Mouse (Mus musculus) hindbrain, embryonic 13.5 days (tissue): ENCODE data around the gene Lrmda. TPM values are rescaled to one million over a fixed set of nuclear protein-coding genes. Genes with fewer than 3 reads are reported as not detected.

Experiments
- ATAC-seq: fragments of 200-750 bp; cut with Nextera tagmentation; 2 replicates; pipeline ENCODE4 v1.8.0; 2017; ENCODE audit warnings: moderate TSS enrichment; ENCODE audit not compliant: low FRiP score
- H3K27ac ChIP-seq: fragments of 300-500 bp; sonication (generic); 2 replicates; pipeline ENCODE4 v1.5.1; 2015; ENCODE audit warnings: inconsistent platforms, mild to moderate bottlenecking, moderate library complexity
- H3K27me3 ChIP-seq: fragments of 300-500 bp; sonication (generic); 2 replicates; pipeline ENCODE4 v1.6.1; 2015; ENCODE audit warnings: mild to moderate bottlenecking, inconsistent platforms
- H3K36me3 ChIP-seq: fragments of 300-500 bp; sonication (generic); 2 replicates; pipeline ENCODE4 v1.6.1; 2015; ENCODE audit warnings: mild to moderate bottlenecking, inconsistent platforms
- H3K4me1 ChIP-seq: fragments of 300-500 bp; sonication (generic); replicated peaks from 2 replicates; pipeline ENCODE4 v1.6.1; 2015; ENCODE audit warnings: inconsistent platforms
- H3K4me2 ChIP-seq: fragments of 300-500 bp; sonication (generic); 2 replicates; pipeline ENCODE4 v1.6.1; 2015; ENCODE audit warnings: inconsistent platforms, mild to moderate bottlenecking, moderate library complexity
- H3K4me3 ChIP-seq: fragments of 300-500 bp; sonication (generic); 2 replicates; pipeline ENCODE4 v1.5.1; 2015; ENCODE audit warnings: mild to moderate bottlenecking, inconsistent platforms
- H3K9ac ChIP-seq: fragments of 300-500 bp; sonication (generic); 2 replicates; pipeline ENCODE4 v1.6.1; 2015; ENCODE audit warnings: mild to moderate bottlenecking, inconsistent platforms
- H3K9me3 ChIP-seq: fragments of 300-500 bp; sonication (generic); 2 replicates; pipeline ENCODE4 v1.6.1; 2016; ENCODE audit warnings: inconsistent platforms
- WGBS: fragments of 180-500 bp; shearing (Covaris S2); methylation state at CpG from one replicate; pipeline ENCODE4 v1.1.7; 2015; 5-methylcytosine and 5-hydroxymethylcytosine counted together
- microRNA-seq: library from miRNA; unstranded; fragments of <30 nt; microRNA quantifications from one replicate; pipeline ENCODE4, GENCODE M21; 2016
- polyA plus RNA-seq: library from polyadenylated mRNA; unstranded; fragments of >200 nt; fragmentation: Nextera tagmentation; extraction: Ambion mirVana; gene quantifications from 2 replicates; pipeline ENCODE4 v1.2.1, GENCODE M21; 2015

Gene Lrmda
- polyA plus RNA-seq, 1 experiment from 2014 or later: 0.16 TPM

DNA sequence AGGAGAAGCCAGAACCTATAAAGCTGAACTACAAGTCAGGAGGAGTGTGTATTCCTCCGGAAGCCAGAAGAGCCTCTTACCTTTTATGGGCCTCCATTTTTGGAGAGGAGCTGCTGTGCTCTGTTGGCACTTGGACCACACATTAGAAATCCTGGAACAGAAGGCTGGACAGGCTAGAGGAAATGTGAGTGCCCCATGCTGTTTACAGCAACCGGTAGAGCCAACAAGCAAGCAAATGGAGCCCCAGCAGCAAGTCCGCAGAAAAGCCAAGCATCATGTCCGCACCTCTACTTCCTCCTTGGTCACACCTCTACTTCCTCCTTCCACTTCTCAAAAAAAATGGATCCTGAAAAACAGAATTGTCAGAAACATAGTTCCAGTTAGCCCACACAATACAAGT is 1073.8 kb downstream of the Lrmda start:
- Histone ChIP-seq H3K4me3 (no peak overlapping the region), H3K27ac (no peak overlapping the region), H3K27me3 (no peaks in the 10 kb centered on the region), H3K36me3 (no peaks in the 10 kb centered on the region), H3K4me2 (no peak overlapping the region), H3K9ac (no peak overlapping the region), H3K9me3 (no peaks in the 10 kb centered on the region), H3K4me1 (peaks cover 28% of the 10 kb centered on the region)
- 91% methylated on average over 4 of the region's 4 CpGs for WGBS
- ATAC-seq: no peak

DNA sequence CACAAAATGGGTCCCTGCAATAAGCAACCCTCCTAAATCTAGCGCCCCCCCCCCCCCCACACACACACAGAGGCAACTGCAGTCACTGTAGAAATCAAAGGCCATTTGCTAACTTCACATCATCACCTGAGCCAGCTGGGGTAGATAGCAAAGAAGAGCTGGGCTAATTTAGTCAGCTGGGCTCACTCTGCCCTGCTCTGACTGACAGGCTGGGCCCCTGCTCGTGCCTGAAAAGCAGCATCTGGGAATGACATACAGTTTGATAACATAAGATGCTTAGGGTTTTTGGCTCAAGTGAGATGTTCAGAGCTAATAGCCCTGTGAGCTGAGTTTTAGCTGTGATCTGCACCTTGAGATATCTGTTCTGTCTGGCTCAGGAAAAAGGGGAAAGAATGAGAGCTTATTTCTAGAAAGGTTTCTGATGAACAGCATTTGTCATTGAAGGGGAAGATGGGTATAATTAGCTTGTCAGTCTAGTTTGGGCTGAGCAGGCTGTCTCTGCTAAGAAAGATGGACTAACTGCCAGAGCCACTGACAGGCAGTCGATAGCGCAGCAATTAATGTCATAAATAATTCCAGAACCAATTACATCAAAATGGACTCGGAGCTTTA is 1075.1 kb downstream of the Lrmda start:
- Histone ChIP-seq H3K9ac (no peak overlapping the region), H3K27me3 (no peaks in the 10 kb centered on the region), H3K4me2 (no peak overlapping the region), H3K4me1 (peaks cover 28% of the 10 kb centered on the region), H3K4me3 (no peak overlapping the region), H3K9me3 (no peaks in the 10 kb centered on the region), H3K27ac (peak overlapping the region; percentile 25; the same call in 1 of the 2 replicates), H3K36me3 (no peaks in the 10 kb centered on the region)
- ATAC-seq: no peak
- WGBS: 50% methylated on average over 5 of the region's 5 CpGs

DNA sequence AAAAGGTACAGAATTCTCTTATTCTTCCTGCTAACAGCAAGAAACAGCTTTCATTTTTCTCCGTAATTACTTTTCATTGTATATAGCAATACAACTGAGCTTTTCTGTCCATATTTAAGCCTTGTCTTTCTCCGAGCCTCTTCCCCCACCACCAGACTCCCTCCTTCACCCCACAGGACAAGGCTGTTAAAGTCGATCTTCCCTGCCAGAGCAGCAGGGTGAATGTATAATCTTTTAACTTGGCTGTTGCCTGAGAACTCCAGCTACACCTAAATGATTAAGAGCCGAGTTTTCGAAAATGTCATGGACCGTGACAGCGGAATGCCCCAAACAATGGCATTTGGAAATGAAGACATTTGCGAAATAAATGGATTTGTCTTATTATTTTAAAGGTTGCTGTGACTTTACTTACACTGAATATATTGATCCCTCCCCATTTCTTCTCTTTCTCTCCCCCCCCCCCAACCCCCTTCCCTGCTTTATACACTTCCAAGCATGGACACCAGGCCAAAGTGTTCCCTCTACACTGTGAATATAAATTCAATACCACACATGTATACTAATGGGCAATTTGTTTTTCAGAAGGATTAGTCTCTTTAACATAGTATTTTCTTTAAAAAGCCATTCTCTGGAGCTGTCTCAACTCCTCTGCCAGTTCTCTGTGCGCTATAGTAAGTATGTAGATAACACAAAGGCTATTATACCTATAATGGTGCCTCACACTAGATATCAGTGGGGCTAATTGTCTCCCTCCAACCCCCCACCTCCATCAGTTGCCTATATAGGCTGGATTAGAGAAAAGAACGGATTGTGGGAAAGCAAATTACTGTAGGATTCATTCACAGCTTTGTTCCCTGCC is 1075.9 kb downstream of the Lrmda start:
- peak overlapping the region; percentile 39; the same call in 1 of the 2 replicates for H3K9ac ChIP-seq

DNA sequence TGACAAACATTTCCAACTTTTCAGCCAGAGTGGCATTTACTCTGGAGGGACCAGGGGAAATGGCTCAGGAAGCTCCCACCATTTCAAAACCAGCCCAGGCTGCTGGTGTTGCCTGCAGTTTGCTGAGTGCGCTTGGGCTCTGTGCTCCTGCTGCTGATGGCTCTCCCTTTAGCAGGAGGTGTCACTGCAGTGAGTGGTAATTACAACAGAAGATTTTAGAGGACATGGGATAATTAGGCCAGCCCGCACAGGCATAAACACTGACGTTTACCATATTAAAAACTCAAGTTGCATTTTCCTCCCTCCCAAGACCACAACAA is 1076.5 kb downstream of the Lrmda start:
- peak overlapping the region; percentile 39; the same call in 1 of the 2 replicates for H3K9ac ChIP-seq
- 44% methylated on average over 3 of the region's 3 CpGs for WGBS
- no peak for ATAC-seq
- H3K4me2 ChIP-seq: no peak overlapping the region
- peak overlapping the region; percentile 67 for H3K27ac ChIP-seq
- H3K27me3 ChIP-seq: no peaks in the 10 kb centered on the region
- H3K9me3 ChIP-seq: no peaks in the 10 kb centered on the region
- peaks cover 28% of the 10 kb centered on the region for H3K4me1 ChIP-seq
- no peak overlapping the region for H3K4me3 ChIP-seq
- no peaks in the 10 kb centered on the region for H3K36me3 ChIP-seq

More for the DNA sequence above, 1075.9 kb downstream of the Lrmda start:
- H3K27ac ChIP-seq: peak overlapping the region; percentile 67
- H3K36me3 ChIP-seq: no peaks in the 10 kb centered on the region
- no peaks in the 10 kb centered on the region for H3K9me3 ChIP-seq
- peaks cover 28% of the 10 kb centered on the region for H3K4me1 ChIP-seq
- no peak overlapping the region for H3K4me3 ChIP-seq
- ATAC-seq: no peak
- 48% methylated on average over 10 of the region's 10 CpGs for WGBS
- no peak overlapping the region for H3K4me2 ChIP-seq
- no peaks in the 10 kb centered on the region for H3K27me3 ChIP-seq

DNA sequence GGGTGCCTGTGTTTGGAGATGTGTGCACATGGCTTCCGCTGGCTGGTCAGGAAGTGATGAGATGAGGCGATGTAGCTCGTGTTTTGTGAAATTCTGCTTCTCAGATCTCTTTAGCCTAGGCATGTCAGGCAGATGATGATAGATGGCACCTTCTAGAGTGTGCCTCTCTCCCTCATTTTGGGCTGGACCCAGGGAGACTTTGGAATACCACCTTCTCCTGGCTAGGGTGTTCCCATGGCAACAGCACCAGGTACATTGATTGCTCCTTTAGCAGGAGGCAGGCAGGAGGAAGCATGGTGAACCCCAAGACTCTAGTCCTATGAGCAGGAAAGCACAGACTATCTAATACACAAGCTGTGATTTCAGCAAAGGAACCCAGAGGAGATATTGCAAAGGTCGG is 1076.9 kb downstream of the Lrmda start:
- Histone ChIP-seq H3K9ac (no peak overlapping the region), H3K36me3 (no peaks in the 10 kb centered on the region), H3K9me3 (no peaks in the 10 kb centered on the region), H3K27ac (peak overlapping the region; percentile 67), H3K4me3 (no peak overlapping the region), H3K4me2 (no peak overlapping the region), H3K27me3 (no peaks in the 10 kb centered on the region), H3K4me1 (peaks cover 28% of the 10 kb centered on the region)
- 0 out of 2 replicates have a peak, but pooled peaks have one; percentile 28 for ATAC-seq
- 63% methylated on average over 4 of the region's 4 CpGs for WGBS

Small RNAs within 50 kb of the gene (microRNA-seq; reads per million reads assigned to microRNA genes)
- not detected for gene Gm27532

Other genes with a start within 250 kb of the Lrmda start
- gene Vdac2, start 194.5 kb upstream of the Lrmda start, polyA plus RNA-seq: 250 and 265 TPM in 2 replicates
- gene Comtd1, start 170.7 kb upstream of the Lrmda start, polyA plus RNA-seq: 34.2 TPM in 2 replicates
- gene Zfp503, start 30.1 kb upstream of the Lrmda start, polyA plus RNA-seq: 16.1 and 16.8 TPM in 2 replicates